Mouse (Mus musculus): Measurements from ENCODE around the gene Wdr25. TPM values are rescaled to one million over a fixed set of nuclear protein-coding genes. Genes with fewer than 3 reads are reported as not detected.

The Wdr25 gene
- polyA plus RNA-seq, 1 experiment: 0.57 TPM

- peaks cover 5% of the 10 kb centered on the region for H3K27me3 ChIP-seq (ENCODE audit: control insufficient read depth)
- TF ChIP-seq GATA1 (IDR thresholded peaks at IDR 0.05; ENCODE audit: low read length): no peak
- TF ChIP-seq TAL1 (IDR thresholded peaks at IDR 0.05; ENCODE audit: low read length): no peak
- H3K4me3 ChIP-seq (replicated peaks): no peak overlapping the region
- no peaks in the 10 kb centered on the region for H3K9me3 ChIP-seq (ENCODE audit: control insufficient read depth, low read length)
- no peaks in the 10 kb centered on the region for H3K36me3 ChIP-seq (ENCODE audit: control insufficient read depth)
- H3K4me1 ChIP-seq (ENCODE audit: control insufficient read depth): no peaks in the 10 kb centered on the region
These were observed 152.2 kb downstream of the Wdr25 start for GRCm38 (mm10) chr12:109045581-109045980.

- H3K4me3 ChIP-seq (replicated peaks): no peak overlapping the region
- no peaks in the 10 kb centered on the region for H3K36me3 ChIP-seq (ENCODE audit: control insufficient read depth)
- H3K27me3 ChIP-seq (ENCODE audit: control insufficient read depth): peaks cover 46% of the 10 kb centered on the region
- no peaks in the 10 kb centered on the region for H3K9me3 ChIP-seq (ENCODE audit: control insufficient read depth, low read length)
- no peaks in the 10 kb centered on the region for H3K4me1 ChIP-seq (ENCODE audit: control insufficient read depth)
- TF ChIP-seq TAL1 (IDR thresholded peaks at IDR 0.05; ENCODE audit: low read length) (no peak), GATA1 (IDR thresholded peaks at IDR 0.05; ENCODE audit: low read length) (no peak)
These were observed 156.5 kb downstream of the Wdr25 start for GRCm38 (mm10) chr12:109049949-109050348.

GRCm38 (mm10) chr12:109053020-109053806 lies 159.8 kb downstream of the Wdr25 start:
- Histone ChIP-seq H3K4me3 (replicated peaks) (no peak overlapping the region), H3K4me1 (ENCODE audit: control insufficient read depth) (no peaks in the 10 kb centered on the region), H3K9me3 (ENCODE audit: control insufficient read depth, low read length) (no peaks in the 10 kb centered on the region), H3K27me3 (ENCODE audit: control insufficient read depth) (peaks cover 55% of the 10 kb centered on the region), H3K36me3 (ENCODE audit: control insufficient read depth) (no peaks in the 10 kb centered on the region)
- TF ChIP-seq GATA1 (IDR thresholded peaks at IDR 0.05; ENCODE audit: low read length) (no peak), TAL1 (IDR thresholded peaks at IDR 0.05; ENCODE audit: low read length) (no peak)

GRCm38 (mm10) chr12:109057736-109058135 lies 164.3 kb downstream of the Wdr25 start:
- H3K9me3 ChIP-seq (ENCODE audit: control insufficient read depth, low read length): no peaks in the 10 kb centered on the region
- H3K4me3 ChIP-seq (replicated peaks): no peak overlapping the region
- TF ChIP-seq GATA1 (IDR thresholded peaks at IDR 0.05; ENCODE audit: low read length) (no peak), TAL1 (IDR thresholded peaks at IDR 0.05; ENCODE audit: low read length) (no peak)
- no peaks in the 10 kb centered on the region for H3K4me1 ChIP-seq (ENCODE audit: control insufficient read depth)
- H3K27me3 ChIP-seq (ENCODE audit: control insufficient read depth): peaks cover 30% of the 10 kb centered on the region
- no peaks in the 10 kb centered on the region for H3K36me3 ChIP-seq (ENCODE audit: control insufficient read depth)

GRCm38 (mm10) chr12:109058660-109059059 lies 165.2 kb downstream of the Wdr25 start:
- Histone ChIP-seq H3K4me3 (replicated peaks) (no peak overlapping the region), H3K4me1 (ENCODE audit: control insufficient read depth) (no peaks in the 10 kb centered on the region), H3K36me3 (ENCODE audit: control insufficient read depth) (no peaks in the 10 kb centered on the region), H3K9me3 (ENCODE audit: control insufficient read depth, low read length) (no peaks in the 10 kb centered on the region), H3K27me3 (ENCODE audit: control insufficient read depth) (peaks cover 21% of the 10 kb centered on the region)
- TF ChIP-seq GATA1 (IDR thresholded peaks at IDR 0.05; ENCODE audit: low read length) (no peak), TAL1 (IDR thresholded peaks at IDR 0.05; ENCODE audit: low read length) (no peak)

- H3K9me3 ChIP-seq (ENCODE audit: control insufficient read depth, low read length): no peaks in the 10 kb centered on the region
- TF ChIP-seq GATA1 (IDR thresholded peaks at IDR 0.05; ENCODE audit: low read length) (no peak), TAL1 (IDR thresholded peaks at IDR 0.05; ENCODE audit: low read length) (no peak)
- 0 out of 2 replicates have a peak, but pooled peaks cover 2% of the 10 kb centered on the region for H3K4me1 ChIP-seq (ENCODE audit: control insufficient read depth)
- H3K4me3 ChIP-seq (replicated peaks): peak overlapping the region; percentile 29
- H3K27me3 ChIP-seq (ENCODE audit: control insufficient read depth): peaks cover 18% of the 10 kb centered on the region
- H3K36me3 ChIP-seq (ENCODE audit: control insufficient read depth): no peaks in the 10 kb centered on the region
These were observed 174.2 kb downstream of the Wdr25 start for GRCm38 (mm10) chr12:109067561-109068135.

GRCm38 (mm10) chr12:109068167-109068653 lies 174.8 kb downstream of the Wdr25 start, which contains the start of gene Begain:
Begain (minus strand) TSS chr12:109068217.
- Histone ChIP-seq H3K4me3 (replicated peaks) (peak within 1 kb of the TSS; percentile 29), H3K36me3 (ENCODE audit: control insufficient read depth) (no peaks in the 10 kb centered on the region), H3K9me3 (ENCODE audit: control insufficient read depth, low read length) (no peaks in the 10 kb centered on the region), H3K4me1 (ENCODE audit: control insufficient read depth) (0 out of 2 replicates have a peak, but pooled peaks cover 2% of the 10 kb centered on the region), H3K27me3 (ENCODE audit: control insufficient read depth) (peaks cover 18% of the 10 kb centered on the region)
- TF ChIP-seq GATA1 (IDR thresholded peaks at IDR 0.05; ENCODE audit: low read length) (no peak), TAL1 (IDR thresholded peaks at IDR 0.05; ENCODE audit: low read length) (no peak)

- Histone ChIP-seq H3K4me3 (replicated peaks) (no peak overlapping the region), H3K4me1 (ENCODE audit: control insufficient read depth) (0 out of 2 replicates have a peak, but pooled peaks cover 2% of the 10 kb centered on the region), H3K27me3 (ENCODE audit: control insufficient read depth) (peaks cover 18% of the 10 kb centered on the region), H3K9me3 (ENCODE audit: control insufficient read depth, low read length) (no peaks in the 10 kb centered on the region), H3K36me3 (ENCODE audit: control insufficient read depth) (no peaks in the 10 kb centered on the region)
- TF ChIP-seq TAL1 (IDR thresholded peaks at IDR 0.05; ENCODE audit: low read length) (no peak), GATA1 (IDR thresholded peaks at IDR 0.05; ENCODE audit: low read length) (no peak)
These were observed 175.3 kb downstream of the Wdr25 start for GRCm38 (mm10) chr12:109068738-109069137.

- TF ChIP-seq GATA1 (IDR thresholded peaks at IDR 0.05; ENCODE audit: low read length) (no peak), TAL1 (IDR thresholded peaks at IDR 0.05; ENCODE audit: low read length) (no peak)
- H3K27me3 ChIP-seq (ENCODE audit: control insufficient read depth): peaks cover 18% of the 10 kb centered on the region
- H3K4me1 ChIP-seq (ENCODE audit: control insufficient read depth): 0 out of 2 replicates have a peak, but pooled peaks cover 2% of the 10 kb centered on the region
- no peaks in the 10 kb centered on the region for H3K36me3 ChIP-seq (ENCODE audit: control insufficient read depth)
- no peaks in the 10 kb centered on the region for H3K9me3 ChIP-seq (ENCODE audit: control insufficient read depth, low read length)
- H3K4me3 ChIP-seq (replicated peaks): no peak overlapping the region
These were observed 176.3 kb downstream of the Wdr25 start for GRCm38 (mm10) chr12:109069751-109070150.

Data from erythroblast, embryonic 14.5 days (primary cell).